Mouse (Mus musculus) lung, adult 2 months (tissue): ENCODE measurements around the gene A530084C06Rik. TPM values are rescaled to one million over a fixed set of nuclear protein-coding genes. Genes with fewer than 3 reads are reported as not detected.

ENCODE experiments used
- DNase-seq: peaks from one replicate; pipeline ENCODE4 v3.0.0; 2022
- H3K4me1 ChIP-seq: fragments of 200-500 bp; 2 replicates; pipeline ENCODE4 v1.6.1; 2011; ENCODE audit warnings: low read length; ENCODE audit not compliant: control insufficient read depth, insufficient read depth
- H3K4me3 ChIP-seq: fragments of 200-500 bp; replicated peaks from 2 replicates; pipeline ENCODE3; 2011; ENCODE audit warnings: low read depth, mild to moderate bottlenecking, control low read depth, low read length; ENCODE audit errors: extremely low read depth
- CTCF ChIP-seq: fragments of 200-500 bp; IDR thresholded peaks from 2 replicates; pipeline ENCODE4 v1.5.1; 2011; ENCODE audit warnings: mild to moderate bottlenecking, low read length, control low read depth; ENCODE audit not compliant: insufficient read depth
- POLR2A ChIP-seq: fragments of 200-500 bp; IDR thresholded peaks from 2 replicates; pipeline ENCODE4 v1.6.1; 2011; ENCODE audit warnings: low read depth, mild to moderate bottlenecking, control low read depth, low read length, borderline replicate concordance; ENCODE audit errors: extremely low read depth
- WGBS: fragments of 180-500 bp; shearing (Covaris S2); methylation state at CpG from one replicate; pipeline ENCODE4 v1.1.7; 2018; 5-methylcytosine and 5-hydroxymethylcytosine counted together
- polyA plus RNA-seq: library from polyadenylated mRNA; depleted of rRNA; stranded (reverse); fragments of >200 nt; gene quantifications from 2 replicates; pipeline ENCODE4 v1.2.3, GENCODE M21; 2012

The A530084C06Rik gene
- polyA plus RNA-seq, 1 experiment = 0.67 TPM

- TF ChIP-seq CTCF = no peak
- no peak for TF ChIP-seq POLR2A
- DNase-seq = no peak
- WGBS = 61% methylated on average over 3 of the region's 3 CpGs
- no peaks in the 10 kb centered on the region for H3K4me1 ChIP-seq
- no peak overlapping the region for H3K4me3 ChIP-seq
Measured at GRCm38 (mm10) chr13:31547204-31547603, 11.9 kb downstream of the A530084C06Rik start.

DNA sequence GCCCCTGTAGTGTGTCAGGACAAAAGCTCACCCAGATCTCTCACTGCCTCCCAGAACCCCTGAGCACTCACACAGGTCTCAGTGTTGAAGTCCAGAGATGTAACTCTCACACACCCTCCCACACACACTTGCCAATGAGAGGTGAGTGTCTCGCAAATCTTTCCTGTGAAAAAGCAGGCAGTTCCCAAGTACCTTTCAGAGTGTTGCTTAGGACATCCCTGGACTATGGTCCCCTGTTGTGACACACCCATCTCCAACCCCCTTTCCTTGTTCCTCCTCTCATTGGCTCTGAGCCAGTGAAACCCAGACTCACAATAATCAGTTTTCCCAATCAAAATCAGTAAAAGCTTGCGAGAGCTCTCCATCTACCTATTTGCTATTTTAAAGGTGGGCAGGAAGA is 12.3 kb downstream of the A530084C06Rik start:
- WGBS = 69% methylated on average over 2 of the region's 2 CpGs

DNA sequence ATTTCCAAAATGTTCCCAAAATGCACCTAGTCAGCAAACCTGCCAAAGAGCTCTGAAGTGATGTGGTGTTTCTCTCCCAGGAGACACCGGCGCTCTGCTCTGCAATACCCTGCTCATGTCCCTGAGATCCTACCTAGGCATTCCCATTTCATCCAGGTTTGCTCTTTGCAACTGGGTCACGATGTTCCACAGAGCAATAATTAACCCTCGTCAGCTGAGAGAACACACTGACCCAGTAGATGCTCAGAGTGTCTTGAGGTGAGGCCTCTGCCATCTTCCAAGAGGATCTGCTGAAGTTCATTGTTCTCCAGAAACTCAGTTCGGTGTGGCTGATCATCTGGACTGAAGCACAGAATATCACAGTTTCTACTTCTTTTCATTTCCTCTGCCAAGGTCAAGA is 16.1 kb downstream of the A530084C06Rik start:
- DNase-seq = no peak
- H3K4me1 ChIP-seq = no peaks in the 10 kb centered on the region
- 90% methylated on average over 5 of the region's 5 CpGs for WGBS
- TF ChIP-seq CTCF = no peak
- no peak for TF ChIP-seq POLR2A
- no peak overlapping the region for H3K4me3 ChIP-seq

More for the DNA sequence above, 12.3 kb downstream of the A530084C06Rik start:
- Histone ChIP-seq H3K4me3 (no peak overlapping the region), H3K4me1 (no peaks in the 10 kb centered on the region)
- no peak for TF ChIP-seq POLR2A
- DNase-seq = no peak

DNA sequence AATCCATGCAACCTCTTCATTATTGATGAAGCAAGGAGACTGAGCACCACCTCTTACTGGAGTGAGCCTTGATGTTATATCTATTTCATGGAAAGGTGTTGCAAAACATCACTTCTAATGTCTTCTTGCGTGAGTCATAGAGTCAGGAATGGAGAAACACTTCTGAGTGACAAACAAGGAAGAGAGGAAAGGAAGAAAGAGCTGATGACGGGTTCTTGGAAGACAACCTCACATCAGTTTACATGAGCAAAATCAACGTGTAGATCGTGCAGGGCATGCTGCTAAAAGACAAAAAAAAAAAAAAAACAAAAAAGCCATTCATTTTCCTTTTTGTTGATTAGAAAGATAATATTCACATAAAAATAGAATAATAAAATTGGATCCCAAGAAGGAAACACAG is 24.4 kb downstream of the A530084C06Rik start:
- H3K4me3 ChIP-seq = no peak overlapping the region
- no peak for TF ChIP-seq POLR2A
- no peak for TF ChIP-seq CTCF
- no peak for DNase-seq
- WGBS = 71% methylated on average over 4 of the region's 4 CpGs
- H3K4me1 ChIP-seq = no peaks in the 10 kb centered on the region

GRCm38 (mm10) chr13:31531651-31532061 is 27.5 kb downstream of the A530084C06Rik start:
- H3K4me3 ChIP-seq = no peak overlapping the region
- TF ChIP-seq POLR2A = no peak
- 48% methylated on average over 8 of the region's 8 CpGs for WGBS
- DNase-seq = no peak
- no peaks in the 10 kb centered on the region for H3K4me1 ChIP-seq

- 55% methylated on average over 5 of the region's 5 CpGs for WGBS
- DNase-seq = no peak
- no peak overlapping the region for H3K4me3 ChIP-seq
- H3K4me1 ChIP-seq = no peaks in the 10 kb centered on the region
- TF ChIP-seq POLR2A (no peak), CTCF (no peak)
Measured at GRCm38 (mm10) chr13:31531186-31531585, 27.9 kb downstream of the A530084C06Rik start.

DNA sequence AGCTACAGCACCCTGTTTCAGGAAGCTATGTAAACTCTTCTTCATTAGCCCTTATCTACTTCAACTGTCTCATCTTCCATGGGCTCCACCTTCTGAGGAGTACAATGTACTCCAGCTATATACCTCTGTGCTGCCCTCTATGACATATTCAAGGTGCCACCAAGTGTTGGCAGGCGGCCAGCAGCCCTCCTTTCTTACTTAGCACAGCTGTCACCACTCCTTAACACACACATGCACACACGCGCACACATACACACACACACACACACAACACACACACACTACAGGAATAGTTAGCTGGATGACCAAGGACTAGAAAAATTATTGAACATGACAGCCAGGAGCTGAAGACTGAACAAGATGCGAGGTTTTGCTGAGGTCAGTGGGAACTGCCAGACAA is 34.2 kb downstream of the A530084C06Rik start:
- no peak overlapping the region for H3K4me3 ChIP-seq
- no peaks in the 10 kb centered on the region for H3K4me1 ChIP-seq
- TF ChIP-seq POLR2A = no peak
- no peak for TF ChIP-seq CTCF
- WGBS = 77% methylated on average over 4 of the region's 4 CpGs
- no peak for DNase-seq

DNA sequence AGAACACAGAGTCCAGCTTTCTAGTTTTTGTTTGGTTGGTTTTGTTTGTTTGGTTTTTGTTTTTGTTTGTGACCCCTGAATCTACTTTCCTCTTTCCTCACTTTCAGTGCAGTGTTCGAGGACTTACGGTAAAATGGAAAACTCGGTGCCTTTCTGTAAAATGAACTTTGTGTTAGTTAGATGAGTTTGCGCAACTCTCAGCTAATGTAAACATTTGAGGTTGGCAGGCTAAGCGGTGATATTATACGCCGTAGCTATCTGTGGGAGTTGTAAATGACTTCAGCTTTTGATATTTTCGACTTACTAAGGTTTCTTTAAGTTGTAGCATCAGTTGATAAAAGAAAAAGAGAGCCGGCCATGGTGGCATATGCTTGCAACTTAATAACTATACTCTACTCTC is 40.2 kb downstream of the A530084C06Rik start:
- Histone ChIP-seq H3K4me3 (no peak overlapping the region), H3K4me1 (no peaks in the 10 kb centered on the region; the same call in 1 of the 2 replicates)
- no peak for TF ChIP-seq CTCF
- no peak for TF ChIP-seq POLR2A
- no peak for DNase-seq
- 54% methylated on average over 9 of the region's 9 CpGs for WGBS

- DNase-seq = peak; percentile 48
- H3K4me3 ChIP-seq = no peak overlapping the region
- 42% methylated on average over 10 of the region's 10 CpGs for WGBS
- no peaks in the 10 kb centered on the region; the same call in 1 of the 2 replicates for H3K4me1 ChIP-seq
- no peak for TF ChIP-seq CTCF
- no peak for TF ChIP-seq POLR2A
Measured at GRCm38 (mm10) chr13:31518411-31518886, 40.7 kb downstream of the A530084C06Rik start.

- H3K4me3 ChIP-seq = no peak overlapping the region
- TF ChIP-seq CTCF (no peak), POLR2A (no peak)
- H3K4me1 ChIP-seq = no peaks in the 10 kb centered on the region; the same call in 1 of the 2 replicates
- DNase-seq = no peak
- 92% methylated on average over 7 of the region's 7 CpGs for WGBS
Measured at GRCm38 (mm10) chr13:31515261-31515660, 43.9 kb downstream of the A530084C06Rik start.
